Mouse (Mus musculus): ENCODE results near the gene Tmem87b.

Gene Tmem87b

GRCm38 (mm10) chr2:128817387-128817785 lies 532 bp upstream of the Tmem87b start:
- DNase-seq (ENCODE audit: low read depth in 1 of 2, low spot score in 2 of 2): peak in 1 of 2 experiments; percentile 6

- DNase-seq (ENCODE audit: low read depth in 1 of 2, low spot score in 2 of 2): peak; percentile 9 to 14
Observed at GRCm38 (mm10) chr2:128818956-128819643, 1.2 kb downstream of the Tmem87b start.

GRCm38 (mm10) chr2:128820631-128821030 lies 2.7 kb downstream of the Tmem87b start:
- no peak for DNase-seq (ENCODE audit: low read depth in 1 of 2, low spot score in 2 of 2)

- DNase-seq (ENCODE audit: low read depth in 1 of 2, low spot score in 2 of 2): no peak
Observed at GRCm38 (mm10) chr2:128823893-128824292, 6.0 kb downstream of the Tmem87b start.

GRCm38 (mm10) chr2:128827787-128828186 lies 9.9 kb downstream of the Tmem87b start:
- DNase-seq (ENCODE audit: low read depth in 1 of 2, low spot score in 2 of 2): no peak

GRCm38 (mm10) chr2:128832611-128833010 lies 14.7 kb downstream of the Tmem87b start:
- no peak for DNase-seq (ENCODE audit: low read depth in 1 of 2, low spot score in 2 of 2)

- DNase-seq (ENCODE audit: low read depth in 1 of 2, low spot score in 2 of 2): no peak
Observed at GRCm38 (mm10) chr2:128833035-128833434, 15.1 kb downstream of the Tmem87b start.

GRCm38 (mm10) chr2:128833435-128833834 lies 15.5 kb downstream of the Tmem87b start:
- no peak for DNase-seq (ENCODE audit: low read depth in 1 of 2, low spot score in 2 of 2)

GRCm38 (mm10) chr2:128837531-128837930 lies 19.6 kb downstream of the Tmem87b start:
- no peak for DNase-seq (ENCODE audit: low read depth in 1 of 2, low spot score in 2 of 2)

GRCm38 (mm10) chr2:128838611-128839010 lies 20.7 kb downstream of the Tmem87b start:
- DNase-seq (ENCODE audit: low read depth in 1 of 2, low spot score in 2 of 2): no peak

- no peak for DNase-seq (ENCODE audit: low read depth in 1 of 2, low spot score in 2 of 2)
Observed at GRCm38 (mm10) chr2:128839501-128839900, 21.6 kb downstream of the Tmem87b start.

GRCm38 (mm10) chr2:128842437-128842836 lies 24.5 kb downstream of the Tmem87b start:
- no peak for DNase-seq (ENCODE audit: low read depth in 1 of 2, low spot score in 2 of 2)

- DNase-seq (ENCODE audit: low read depth in 1 of 2, low spot score in 2 of 2): no peak
Observed at GRCm38 (mm10) chr2:128850036-128850435, 32.1 kb downstream of the Tmem87b start.

GRCm38 (mm10) chr2:128856673-128857072 lies 38.8 kb downstream of the Tmem87b start:
- DNase-seq (ENCODE audit: low read depth in 1 of 2, low spot score in 2 of 2): no peak

- no peak for DNase-seq (ENCODE audit: low read depth in 1 of 2, low spot score in 2 of 2)
Observed at GRCm38 (mm10) chr2:128858962-128859361, 41.0 kb downstream of the Tmem87b start.

- no peak for DNase-seq (ENCODE audit: low read depth in 1 of 2, low spot score in 2 of 2)
Observed at GRCm38 (mm10) chr2:128859861-128860260, 41.9 kb downstream of the Tmem87b start.

GRCm38 (mm10) chr2:128862636-128863035 lies 44.7 kb downstream of the Tmem87b start, which contains the start of gene Fbln7:
Gene Fbln7, plus strand, starts transcription at chr2:128862981.
- no peak for DNase-seq (ENCODE audit: low read depth in 1 of 2, low spot score in 2 of 2)

GRCm38 (mm10) chr2:128863777-128864331 lies 45.9 kb downstream of the Tmem87b start:
- DNase-seq (ENCODE audit: low read depth in 1 of 2, low spot score in 2 of 2): no peak

- no peak for DNase-seq (ENCODE audit: low read depth in 1 of 2, low spot score in 2 of 2)
Observed at GRCm38 (mm10) chr2:128865061-128865460, 47.1 kb downstream of the Tmem87b start.

- no peak for DNase-seq (ENCODE audit: low read depth in 1 of 2, low spot score in 2 of 2)
Observed at GRCm38 (mm10) chr2:128871656-128872055, 53.7 kb downstream of the Tmem87b start.

- DNase-seq (ENCODE audit: low read depth in 1 of 2, low spot score in 2 of 2): no peak
Observed at GRCm38 (mm10) chr2:128872256-128872655, 54.3 kb downstream of the Tmem87b start.

GRCm38 (mm10) chr2:128875526-128875925 lies 57.6 kb downstream of the Tmem87b start:
- no peak for DNase-seq (ENCODE audit: low read depth in 1 of 2, low spot score in 2 of 2)

GRCm38 (mm10) chr2:128881236-128881635 lies 63.3 kb downstream of the Tmem87b start:
- DNase-seq (ENCODE audit: low read depth in 1 of 2, low spot score in 2 of 2): no peak

Data from monocyte, adult 2 months (primary cell).